32 mouse cellular contexts compared by ENCODE assay signal in genomic region chr7:43985657-43986056, GRCm38 (mm10). TPM values are rescaled to one million over a fixed set of nuclear protein-coding genes. Genes with fewer than 3 reads are reported as not detected.
A peak's percentile ranks its signal among the peaks of the same experiment; 100 is the strongest.
DNase-seq lines count a peak whose midpoint lies in the region; ATAC-seq and TF ChIP-seq lines count a peak whose summit lies in the region.
"Had no signal": no experiment of that assay in that cellular context is flagged by ENCODE, and none has a peak within 500 bp of the region (broad histone marks: within the 10 kb centered on the region; RNA-seq: fewer than 3 reads in every experiment).

No protein-coding gene starts in this region.

- TF ChIP-seq CTCF in lung, adult 2 months (IDR thresholded peaks at IDR 0.05; ENCODE audit: insufficient read depth, low read length) = no peak

- peak overlapping the region; percentile 42 for H3K27ac ChIP-seq in macrophage
- H3K27ac ChIP-seq in neural tube, embryonic 15.5 days (replicated peaks) = no peak overlapping the region
- H3K27ac ChIP-seq: embryonic facial prominence, embryonic 13.5 days; embryonic facial prominence, embryonic 15.5 days; forebrain, embryonic 10.5 days; forebrain, embryonic 12.5 days had no signal

- no peak overlapping the region for H3K9ac ChIP-seq in neural tube, embryonic 15.5 days (replicated peaks)
- H3K9ac ChIP-seq: embryonic facial prominence, embryonic 13.5 days; embryonic facial prominence, embryonic 15.5 days; forebrain, embryonic 12.5 days had no signal

- H3K9me3 ChIP-seq in neural tube, embryonic 15.5 days (replicated peaks) = no peaks in the 10 kb centered on the region
- H3K9me3 ChIP-seq: embryonic facial prominence, embryonic 13.5 days; embryonic facial prominence, embryonic 15.5 days; forebrain, embryonic 10.5 days; forebrain, embryonic 12.5 days; G1E had no signal

- DNase-seq in lung, postnatal 36 days = peak; percentile 10
- DNase-seq in lung, adult 2 months = no peak
- no peak for DNase-seq in right cerebral cortex, postnatal 25 days
- DNase-seq: adrenal gland, adult 8-10 months; adrenal gland, postnatal 14 days; adrenal gland, postnatal 36 days; B cell, adult 2 months; cerebellum, adult 11 months; cerebellum, adult 18-20 months; cerebellum, adult 8-10 months; cerebellum, adult 9-11 months; cerebellum, postnatal 14 days; cerebellum, postnatal 36 days; embryo, embryonic 11 days had no signal

- H3K27me3 ChIP-seq in neural tube, embryonic 15.5 days (replicated peaks) = no peaks in the 10 kb centered on the region
- H3K27me3 ChIP-seq: CH12.LX; embryonic facial prominence, embryonic 13.5 days; embryonic facial prominence, embryonic 15.5 days; forebrain, embryonic 12.5 days; Patski had no signal

- H3K4me1 ChIP-seq in lung, adult 2 months (ENCODE audit: control insufficient read depth, insufficient read depth, low read length) = no peaks in the 10 kb centered on the region
- no peaks in the 10 kb centered on the region for H3K4me1 ChIP-seq in neural tube, embryonic 15.5 days
- H3K4me1 ChIP-seq: embryonic facial prominence, embryonic 13.5 days; embryonic facial prominence, embryonic 15.5 days; forebrain, embryonic 10.5 days; forebrain, embryonic 12.5 days had no signal

- H3K79me2 ChIP-seq in macrophage (ENCODE audit: inconsistent target) = no peaks in the 10 kb centered on the region

- no peak overlapping the region for H3K4me2 ChIP-seq in neural tube, embryonic 15.5 days
- H3K4me2 ChIP-seq: embryonic facial prominence, embryonic 13.5 days; embryonic facial prominence, embryonic 15.5 days; forebrain, embryonic 12.5 days had no signal

- no peak for TF ChIP-seq POLR2A in lung, adult 2 months (IDR thresholded peaks at IDR 0.05; ENCODE audit: borderline replicate concordance, extremely low read depth, low read depth, low read length)

- no peak overlapping the region for H3K4me3 ChIP-seq in lung, adult 2 months (replicated peaks; ENCODE audit: extremely low read depth, low read depth, low read length)
- H3K4me3 ChIP-seq in macrophage (ENCODE audit: inconsistent target) = no peak overlapping the region
- H3K4me3 ChIP-seq in neural tube, embryonic 15.5 days (replicated peaks) = no peak overlapping the region
- H3K4me3 ChIP-seq: embryonic facial prominence, embryonic 13.5 days; embryonic facial prominence, embryonic 15.5 days; erythroblast, embryonic 14.5 days; forebrain, embryonic 10.5 days; forebrain, embryonic 12.5 days had no signal

- no peak for ATAC-seq in neural tube, embryonic 15.5 days (ENCODE audit: low FRiP score)
- ATAC-seq: activated CD4-positive, CD25-positive, alpha-beta regulatory T cell, adult 4 months; CD4-positive, CD25-positive, alpha-beta regulatory T cell, adult 4 months; forebrain, embryonic 14.5 days; forebrain, embryonic 16.5 days; Patski had no signal

- no peaks in the 10 kb centered on the region for H3K36me3 ChIP-seq in macrophage (ENCODE audit: inconsistent target)
- no peaks in the 10 kb centered on the region for H3K36me3 ChIP-seq in neural tube, embryonic 15.5 days
- H3K36me3 ChIP-seq: embryonic facial prominence, embryonic 13.5 days; embryonic facial prominence, embryonic 15.5 days; forebrain, embryonic 10.5 days; forebrain, embryonic 12.5 days; G1E had no signal

RNA-seq across cellular contexts. Expression of gene Klk1b9, which starts 9.8 kb away (rescaled TPM):
- not detected in 2 replicates for polyA plus RNA-seq in lung, adult 2 months (2012; rRNA removed)
- not detected for total RNA-seq in macrophage (2018; cell fraction: chromatin; rRNA removed)
- total RNA-seq in macrophage (2018; cell fraction: cytosol; rRNA removed) = under 1 TPM in 6 of 26 experiments, not detected in 20; 0.14 to 0.42 (median 0.25) TPM
- total RNA-seq in macrophage (2018; cell fraction: nucleus; rRNA removed) = under 1 TPM in 1 of 26 experiments, not detected in 25; 0.75 TPM
- polyA plus RNA-seq in macrophage (2018) = 0.40 TPM in 1 of 3 replicates, not detected in the others
- polyA plus RNA-seq in neural tube, embryonic 15.5 days (2015; fragmentation: Nextera tagmentation; extraction: Ambion mirVana) = not detected in 2 replicates
- total RNA-seq: adrenal gland, adult 18-20 months; adrenal gland, postnatal 14 days; adrenal gland, postnatal 36 days; CH12.LX; common myeloid progenitor, adult 5-6 weeks; G1E had no signal
- polyA plus RNA-seq: activated CD4-positive, CD25-positive, alpha-beta regulatory T cell, adult 4 months; brain, embryonic 14.5 days; CD4-positive, CD25-positive, alpha-beta regulatory T cell, adult 4 months; embryonic facial prominence, embryonic 11.5 days; embryonic facial prominence, embryonic 13.5 days; embryonic facial prominence, embryonic 15.5 days; erythroblast, embryonic 14.5 days; forebrain, embryonic 10.5 days; forebrain, embryonic 12.5 days; forebrain, embryonic 14.5 days; forebrain, embryonic 16.5 days; G1E; Patski had no signal

RNA-seq across cellular contexts. Expression of gene Klk1b11, which starts 10.0 kb away (rescaled TPM):
- not detected in 2 replicates for polyA plus RNA-seq in lung, adult 2 months (2012; rRNA removed)
- not detected for total RNA-seq in macrophage (2018; cell fraction: chromatin; rRNA removed)
- total RNA-seq in macrophage (2018; cell fraction: cytosol; rRNA removed) = 10 to 100 TPM in 14 of 26 experiments, 1 to 10 TPM in 12; 1.7 to 41.4 (median 11.8) TPM
- total RNA-seq in macrophage (2018; cell fraction: nucleus; rRNA removed) = 10 to 100 TPM in 5 of 26 experiments, 1 to 10 TPM in 20, not detected in 1; 1.3 to 17.5 (median 6.0) TPM
- polyA plus RNA-seq in macrophage (2018) = 8.0 to 74.1 TPM (median 17.4 TPM) in 3 replicates
- polyA plus RNA-seq in neural tube, embryonic 15.5 days (2015; fragmentation: Nextera tagmentation; extraction: Ambion mirVana) = not detected in 2 replicates
- total RNA-seq: adrenal gland, adult 18-20 months; adrenal gland, adult 8-10 months; adrenal gland, postnatal 14 days; adrenal gland, postnatal 36 days; CH12.LX; common myeloid progenitor, adult 5-6 weeks; G1E had no signal
- polyA plus RNA-seq: activated CD4-positive, CD25-positive, alpha-beta regulatory T cell, adult 4 months; brain, embryonic 14.5 days; CD4-positive, CD25-positive, alpha-beta regulatory T cell, adult 4 months; embryonic facial prominence, embryonic 11.5 days; embryonic facial prominence, embryonic 13.5 days; embryonic facial prominence, embryonic 15.5 days; erythroblast, embryonic 14.5 days; forebrain, embryonic 10.5 days; forebrain, embryonic 12.5 days; forebrain, embryonic 14.5 days; forebrain, embryonic 16.5 days; G1E; Patski had no signal

RNA-seq across cellular contexts. Expression of gene Klk1b1, which starts 19.1 kb away (rescaled TPM):
- polyA plus RNA-seq in lung, adult 2 months (2012; rRNA removed) = not detected in 2 replicates
- not detected for total RNA-seq in macrophage (2018; cell fraction: chromatin; rRNA removed)
- 1 to 10 TPM in 17 of 26 experiments, under 1 TPM in 9; 0.33 to 4.6 (median 1.6) TPM for total RNA-seq in macrophage (2018; cell fraction: cytosol; rRNA removed)
- 1 to 10 TPM in 11 of 26 experiments, under 1 TPM in 6, not detected in 9; 0.67 to 3.1 (median 1.2) TPM for total RNA-seq in macrophage (2018; cell fraction: nucleus; rRNA removed)
- 0.91 to 5.8 TPM (median 2.6 TPM) in 3 replicates for polyA plus RNA-seq in macrophage (2018)
- polyA plus RNA-seq in neural tube, embryonic 15.5 days (2015; fragmentation: Nextera tagmentation; extraction: Ambion mirVana) = not detected in 2 replicates
- total RNA-seq: adrenal gland, adult 18-20 months; adrenal gland, adult 8-10 months; adrenal gland, postnatal 14 days; adrenal gland, postnatal 36 days; CH12.LX; common myeloid progenitor, adult 5-6 weeks; G1E had no signal
- polyA plus RNA-seq: activated CD4-positive, CD25-positive, alpha-beta regulatory T cell, adult 4 months; brain, embryonic 14.5 days; CD4-positive, CD25-positive, alpha-beta regulatory T cell, adult 4 months; embryonic facial prominence, embryonic 11.5 days; embryonic facial prominence, embryonic 13.5 days; embryonic facial prominence, embryonic 15.5 days; erythroblast, embryonic 14.5 days; forebrain, embryonic 10.5 days; forebrain, embryonic 12.5 days; forebrain, embryonic 14.5 days; forebrain, embryonic 16.5 days; G1E; Patski had no signal

RNA-seq across cellular contexts. Expression of gene Klk1b26, which starts 26.3 kb away (rescaled TPM):
- polyA plus RNA-seq in lung, adult 2 months (2012; rRNA removed) = 0.11 TPM in 1 of 2 replicates, not detected in the other
- total RNA-seq in macrophage (2018; cell fraction: chromatin; rRNA removed) = not detected
- under 1 TPM in 2 of 26 experiments, not detected in 24; 0.10 to 0.13 TPM for total RNA-seq in macrophage (2018; cell fraction: cytosol; rRNA removed)
- total RNA-seq in macrophage (2018; cell fraction: nucleus; rRNA removed) = not detected
- not detected in 3 replicates for polyA plus RNA-seq in macrophage (2018)
- polyA plus RNA-seq in neural tube, embryonic 15.5 days (2015; fragmentation: Nextera tagmentation; extraction: Ambion mirVana) = not detected in 2 replicates
- total RNA-seq: adrenal gland, adult 18-20 months; adrenal gland, adult 8-10 months; adrenal gland, postnatal 14 days; adrenal gland, postnatal 36 days; CH12.LX; common myeloid progenitor, adult 5-6 weeks; G1E had no signal
- polyA plus RNA-seq: activated CD4-positive, CD25-positive, alpha-beta regulatory T cell, adult 4 months; brain, embryonic 14.5 days; CD4-positive, CD25-positive, alpha-beta regulatory T cell, adult 4 months; embryonic facial prominence, embryonic 13.5 days; erythroblast, embryonic 14.5 days; forebrain, embryonic 10.5 days; forebrain, embryonic 12.5 days; forebrain, embryonic 14.5 days; forebrain, embryonic 16.5 days; G1E; Patski had no signal

RNA-seq across cellular contexts. Expression of gene Klk1b8, which starts 35.2 kb away (rescaled TPM):
- polyA plus RNA-seq in lung, adult 2 months (2012; rRNA removed) = not detected in 2 replicates
- not detected for total RNA-seq in macrophage (2018; cell fraction: chromatin; rRNA removed)
- not detected for total RNA-seq in macrophage (2018; cell fraction: cytosol; rRNA removed)
- total RNA-seq in macrophage (2018; cell fraction: nucleus; rRNA removed) = not detected
- not detected in 3 replicates for polyA plus RNA-seq in macrophage (2018)
- not detected in 2 replicates for polyA plus RNA-seq in neural tube, embryonic 15.5 days (2015; fragmentation: Nextera tagmentation; extraction: Ambion mirVana)
- total RNA-seq: adrenal gland, adult 18-20 months; adrenal gland, adult 8-10 months; adrenal gland, postnatal 14 days; adrenal gland, postnatal 36 days; CH12.LX; common myeloid progenitor, adult 5-6 weeks; G1E had no signal
- polyA plus RNA-seq: activated CD4-positive, CD25-positive, alpha-beta regulatory T cell, adult 4 months; brain, embryonic 14.5 days; CD4-positive, CD25-positive, alpha-beta regulatory T cell, adult 4 months; embryonic facial prominence, embryonic 11.5 days; embryonic facial prominence, embryonic 13.5 days; embryonic facial prominence, embryonic 15.5 days; erythroblast, embryonic 14.5 days; forebrain, embryonic 10.5 days; forebrain, embryonic 12.5 days; forebrain, embryonic 14.5 days; forebrain, embryonic 16.5 days; G1E; Patski had no signal
